Mouse (Mus musculus): ENCODE measurements around the gene Il2ra.

The Il2ra gene

DNA sequence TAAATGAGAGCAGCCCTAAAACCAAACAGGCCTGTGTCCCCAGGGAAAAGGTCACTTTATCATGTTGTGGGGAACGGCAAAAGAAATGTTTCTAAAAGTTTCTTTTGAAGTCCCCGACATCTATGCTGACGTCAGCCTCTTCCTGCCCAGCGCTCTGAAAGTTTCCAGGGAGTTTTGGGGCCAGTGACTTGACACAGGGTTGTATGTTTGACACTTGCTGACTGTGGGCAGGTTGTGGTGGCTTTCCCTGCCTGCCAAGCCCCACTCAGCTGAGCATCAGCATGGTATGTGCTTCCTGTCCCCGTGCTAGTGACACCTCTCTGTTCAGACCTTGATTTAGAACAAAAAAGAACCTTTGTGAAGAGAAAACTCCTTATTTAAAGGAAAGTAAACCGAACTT is 10.7 kb downstream of the Il2ra start:
- no peak for DNase-seq (ENCODE audit: low spot score in 2 of 2)

DNA sequence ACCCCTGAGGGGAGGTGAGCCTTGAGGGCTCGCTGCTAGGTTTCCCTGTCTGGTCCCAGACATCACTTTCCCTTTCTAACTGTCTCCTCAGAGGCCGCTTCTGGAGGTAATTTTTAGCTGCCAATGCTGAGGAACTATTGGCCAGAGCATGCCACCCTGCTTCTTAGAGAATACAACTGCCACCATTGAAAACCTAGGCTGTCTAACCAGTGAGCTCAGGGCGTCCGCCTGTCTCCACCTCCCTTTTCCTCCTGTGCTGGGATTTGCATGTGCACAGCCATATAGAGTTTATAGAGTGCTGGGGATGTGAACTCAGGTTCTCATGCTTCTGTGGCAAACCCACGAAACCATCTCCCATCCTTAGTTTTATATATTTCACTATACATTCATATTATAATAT is 11.2 kb downstream of the Il2ra start:
- no peak for DNase-seq (ENCODE audit: low spot score in 2 of 2)

DNA sequence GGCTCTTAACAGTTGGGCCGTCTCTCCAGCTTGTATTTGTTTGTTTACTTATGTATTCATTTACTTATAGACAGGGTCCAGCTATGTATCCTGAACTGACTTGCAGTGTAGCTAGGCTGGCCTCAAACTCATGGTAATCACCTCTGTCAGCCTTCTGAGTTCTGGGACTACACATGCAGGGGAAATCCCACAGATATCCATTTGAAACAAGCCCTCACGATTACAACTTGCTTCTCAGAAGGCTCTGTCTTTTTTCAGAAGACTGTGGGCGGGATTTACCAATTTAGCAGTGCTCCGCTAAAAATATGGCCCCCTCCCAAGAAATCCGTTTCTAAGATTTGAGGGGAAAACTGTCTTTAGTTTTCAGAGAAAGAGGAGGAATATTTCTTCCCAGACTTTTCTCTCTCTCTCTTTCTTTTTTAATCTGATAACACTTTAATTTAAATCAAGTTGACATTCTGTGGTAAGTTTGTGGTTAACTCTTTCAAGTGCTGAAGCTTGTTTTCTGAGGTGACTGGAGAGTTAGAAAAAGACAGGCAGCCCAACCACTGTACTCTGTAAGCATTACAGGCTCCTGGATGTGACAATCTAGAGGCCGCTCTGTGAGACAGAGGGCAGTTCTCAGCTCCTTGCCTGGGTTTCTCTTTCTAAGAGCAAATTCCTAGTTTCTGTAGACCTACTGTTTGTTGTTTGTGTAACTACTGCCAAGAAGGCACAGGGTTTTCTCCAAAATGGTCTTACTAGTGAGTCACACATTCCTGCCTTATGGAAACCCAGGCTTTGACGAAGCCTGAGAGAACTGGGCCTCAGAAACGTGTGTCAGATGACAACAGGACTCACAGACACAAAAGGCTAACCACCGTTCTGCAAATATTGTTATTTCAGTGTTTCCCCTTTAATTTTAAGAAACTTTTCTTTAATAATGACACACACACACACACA is 12.7 kb downstream of the Il2ra start:
- DNase-seq (ENCODE audit: low spot score in 2 of 2): no peak

DNA sequence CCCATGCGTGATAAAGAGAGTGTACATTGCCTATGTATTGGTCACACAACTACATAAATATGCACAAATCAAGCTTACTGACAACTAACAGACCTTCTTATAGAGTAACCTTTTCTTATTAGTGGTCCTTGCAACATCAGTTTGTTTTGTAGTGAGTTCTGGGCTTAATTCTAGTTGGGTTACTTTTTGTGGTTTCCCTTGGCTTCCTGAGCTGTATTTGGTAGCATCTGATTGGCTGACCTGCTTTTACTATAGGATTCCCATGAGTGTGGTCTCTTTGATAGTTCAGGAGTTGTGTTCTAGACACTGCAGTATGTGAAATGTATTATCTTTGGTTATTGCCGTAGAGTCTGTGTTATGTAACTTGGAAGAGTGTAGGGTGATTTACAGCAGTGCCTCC is 15.0 kb downstream of the Il2ra start:
- no peak for DNase-seq (ENCODE audit: low spot score in 2 of 2)

DNA sequence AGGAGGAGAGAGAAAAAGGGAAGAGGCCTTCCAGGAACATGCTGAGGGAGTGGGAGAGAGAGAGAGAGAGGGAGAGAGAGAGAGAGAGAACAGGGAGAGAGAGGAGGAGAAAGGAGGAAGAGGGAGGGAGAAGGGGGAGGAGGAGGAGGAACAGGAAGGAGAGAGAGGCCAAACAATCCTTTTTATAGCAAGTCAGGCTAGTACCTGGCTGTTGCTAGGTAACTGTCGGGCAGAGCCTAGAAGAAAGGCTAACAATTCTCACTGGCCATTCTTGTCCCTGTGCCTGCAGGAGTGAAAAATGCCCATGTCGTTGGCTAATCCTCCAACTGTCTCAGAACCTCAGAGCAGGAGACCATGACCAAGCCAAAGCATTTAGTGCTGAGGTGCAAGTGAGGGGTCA is 16.7 kb downstream of the Il2ra start:
- DNase-seq (ENCODE audit: low spot score in 2 of 2): no peak

DNA sequence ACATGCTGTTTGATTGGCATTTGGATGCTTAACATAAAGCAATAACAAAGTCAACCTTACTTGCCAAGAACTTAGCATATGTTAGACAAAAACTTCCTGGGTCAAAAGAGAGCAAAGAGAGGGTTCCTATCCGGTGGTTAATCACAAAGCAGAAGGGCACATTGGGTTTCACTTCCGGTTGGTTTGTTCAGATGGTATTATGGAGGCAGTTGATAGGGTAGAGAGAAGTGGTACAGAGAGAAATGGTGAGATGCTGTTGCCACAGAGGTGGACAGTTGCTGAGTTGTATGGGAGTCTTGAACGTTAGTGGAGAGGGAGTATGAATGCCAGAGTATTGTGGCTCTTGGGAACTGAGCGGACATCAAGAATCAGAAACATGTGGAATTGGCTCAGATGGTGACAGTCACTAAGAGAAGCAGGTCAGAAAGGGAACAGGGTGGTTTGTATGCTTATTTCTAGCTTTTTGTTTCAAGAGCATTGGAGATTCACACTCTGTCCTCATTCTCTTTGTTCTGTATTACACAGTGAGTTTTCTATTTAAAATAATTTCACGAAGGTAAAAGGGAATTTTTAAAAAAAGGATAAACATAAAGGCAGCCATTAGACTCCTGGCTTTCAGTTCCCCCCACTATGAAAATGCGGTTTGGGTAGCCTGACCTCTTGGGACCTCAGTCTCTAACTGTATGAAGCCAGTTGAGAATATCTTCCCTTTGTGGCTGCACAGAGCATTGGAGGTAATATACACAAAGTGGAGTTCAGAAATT is 19.7 kb downstream of the Il2ra start:
- no peak for DNase-seq (ENCODE audit: low spot score in 2 of 2)

DNA sequence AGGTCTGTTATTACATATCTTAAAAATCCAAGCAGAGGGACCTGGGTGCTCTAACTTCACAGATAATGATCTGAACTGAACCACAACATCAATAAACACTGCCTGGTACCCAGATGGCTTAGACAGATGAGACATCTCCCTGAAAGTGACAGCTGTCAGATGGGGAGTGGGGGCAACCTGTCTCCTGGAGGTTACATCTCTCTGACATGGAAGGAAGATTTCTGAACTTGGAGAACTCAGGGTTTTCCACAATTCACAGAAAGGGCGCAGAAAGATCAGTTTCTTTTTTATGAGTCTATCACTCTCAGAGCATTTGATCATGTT is 20.3 kb downstream of the Il2ra start:
- no peak for DNase-seq (ENCODE audit: low spot score in 2 of 2)

DNA sequence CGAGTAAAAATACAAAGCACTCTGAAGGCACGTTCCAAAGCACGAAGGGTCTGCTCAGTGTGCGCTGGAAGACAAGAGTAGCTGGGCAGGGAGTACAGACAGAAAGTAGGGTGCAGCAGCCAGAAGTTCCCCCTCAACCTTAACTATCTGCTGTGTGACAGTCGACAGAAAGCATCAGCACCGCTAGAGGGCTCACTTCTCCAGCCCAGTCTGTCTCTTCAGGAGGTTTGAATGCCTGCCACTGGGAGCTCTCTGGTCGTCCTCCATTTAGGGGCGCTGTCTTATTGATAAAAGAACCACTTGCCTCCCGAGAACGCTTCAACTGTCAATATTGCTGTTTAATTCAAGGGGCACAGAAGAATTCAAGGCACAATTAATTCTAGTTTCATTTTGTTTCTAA is 21.4 kb downstream of the Il2ra start:
- peak; percentile 67 to 78 for DNase-seq (ENCODE audit: low spot score in 2 of 2)

DNA sequence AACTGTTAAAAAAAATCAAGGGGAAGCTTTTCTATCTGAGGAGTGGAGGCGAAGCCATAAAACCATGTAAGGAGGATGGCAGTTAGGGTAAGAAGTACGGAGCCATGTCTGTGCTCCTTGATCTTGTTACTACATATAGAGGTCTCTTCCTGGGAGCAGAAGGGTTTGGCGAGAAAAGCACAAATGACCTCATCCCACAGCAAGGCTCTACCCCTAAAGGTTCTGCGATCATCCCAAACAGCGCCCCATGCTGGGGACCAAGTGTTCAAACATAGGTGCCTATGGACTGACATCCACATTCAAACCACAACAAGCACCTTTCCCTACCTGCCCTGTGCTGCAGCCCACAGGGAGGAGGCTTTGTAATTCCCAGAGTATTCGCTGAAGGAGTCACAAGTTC is 21.8 kb downstream of the Il2ra start:
- DNase-seq (ENCODE audit: low spot score in 2 of 2): peak in 1 of 2 experiments; percentile 35

DNA sequence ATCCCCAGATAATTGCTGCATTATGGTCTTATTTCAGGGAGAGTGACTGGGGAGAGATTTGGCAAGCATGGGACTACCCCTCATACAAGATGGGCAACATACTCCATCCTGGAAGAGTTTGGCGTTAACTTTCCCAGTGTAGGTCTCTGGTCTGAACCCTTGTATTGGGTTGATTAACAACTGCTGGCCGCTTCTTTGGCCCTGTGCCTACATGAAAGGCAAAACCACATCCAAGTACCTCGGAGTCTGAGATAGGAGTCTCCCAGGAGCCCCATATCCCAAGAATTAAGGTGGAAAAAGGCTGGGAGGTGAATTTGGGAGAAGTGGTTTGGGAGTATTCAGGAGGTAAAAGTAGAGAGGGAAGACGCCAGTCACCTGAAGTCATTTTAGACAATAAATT is 22.2 kb downstream of the Il2ra start:
- DNase-seq (ENCODE audit: low spot score in 2 of 2): no peak

DNA sequence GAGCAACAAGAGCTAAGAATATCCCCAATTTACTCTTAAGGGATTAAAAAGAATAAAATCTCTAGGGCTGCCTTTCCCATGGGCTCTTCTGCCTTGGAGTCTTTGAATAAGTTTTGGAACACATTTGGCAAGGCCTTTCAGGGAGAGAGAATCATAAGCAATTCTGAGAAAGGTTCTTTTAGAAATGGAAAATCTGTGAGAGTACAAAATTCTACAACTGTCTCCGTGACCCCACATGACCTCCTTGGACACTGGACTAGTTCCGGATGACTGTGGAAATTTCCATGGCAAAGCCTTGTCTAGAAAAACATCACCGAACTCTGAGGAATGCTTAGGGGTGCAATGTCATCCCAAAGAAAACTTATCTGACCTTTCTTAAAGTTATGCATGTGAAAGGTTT is 22.7 kb downstream of the Il2ra start:
- DNase-seq (ENCODE audit: low spot score in 2 of 2): no peak

DNA sequence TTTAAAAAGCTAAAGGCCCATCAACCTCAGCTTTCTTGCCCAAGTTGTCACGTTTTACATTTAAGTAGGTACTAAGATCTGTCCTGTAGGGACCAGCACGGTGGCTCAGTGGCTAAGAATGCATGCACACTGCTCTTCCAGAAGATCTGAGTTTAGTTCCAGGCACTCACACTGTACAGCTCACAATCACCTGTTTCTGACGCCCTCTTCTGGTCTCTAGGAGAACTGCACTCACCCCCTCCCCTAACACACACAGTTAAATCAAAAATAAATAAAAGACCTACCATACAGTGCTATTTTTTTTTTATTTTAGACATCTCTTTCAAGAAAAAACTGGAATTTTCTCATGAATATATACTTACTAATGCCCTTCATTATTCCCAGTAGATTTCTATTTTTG is 29.5 kb downstream of the Il2ra start:
- no peak for DNase-seq (ENCODE audit: low spot score in 2 of 2)

DNA sequence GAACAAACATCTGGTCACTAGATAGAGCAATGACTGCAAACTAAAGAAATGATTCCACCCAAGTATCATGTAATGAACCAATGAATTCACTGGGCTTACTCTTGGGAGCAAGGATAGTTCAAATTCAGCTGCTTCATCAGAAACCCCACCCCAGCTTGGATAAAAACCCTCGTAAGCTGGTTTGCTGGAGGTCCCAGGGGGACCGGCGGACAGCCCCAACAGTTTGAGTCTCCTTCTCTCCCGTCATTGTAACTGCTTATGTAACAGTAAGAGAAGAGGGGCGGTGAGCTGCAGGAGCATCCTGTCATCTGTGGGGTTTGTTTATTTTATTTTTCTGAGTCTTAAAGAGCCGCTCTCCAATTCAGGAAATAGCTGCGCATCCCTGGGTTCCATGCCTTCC is 37.0 kb downstream of the Il2ra start:
- DNase-seq (ENCODE audit: low spot score in 2 of 2): no peak

DNA sequence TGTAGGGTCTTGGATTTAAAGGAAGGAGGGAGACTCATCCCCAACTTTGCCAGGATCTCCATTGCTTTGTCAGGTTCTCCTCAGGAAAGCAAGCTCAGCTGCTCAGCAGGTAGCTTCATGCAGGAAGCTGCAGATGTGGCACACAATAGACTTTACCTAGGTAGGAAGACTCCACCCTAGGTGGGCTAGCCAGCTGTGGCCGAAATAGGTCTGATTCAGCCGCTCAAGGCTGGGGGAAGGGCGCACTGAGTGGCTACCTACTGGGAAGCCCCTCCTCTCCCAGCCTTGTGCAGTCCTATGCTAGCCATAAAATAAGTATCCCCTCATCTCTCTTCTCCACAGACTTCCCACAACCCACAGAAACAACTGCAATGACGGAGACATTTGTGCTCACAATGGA is 40.1 kb downstream of the Il2ra start:
- DNase-seq (ENCODE audit: low spot score in 2 of 2): no peak

DNA sequence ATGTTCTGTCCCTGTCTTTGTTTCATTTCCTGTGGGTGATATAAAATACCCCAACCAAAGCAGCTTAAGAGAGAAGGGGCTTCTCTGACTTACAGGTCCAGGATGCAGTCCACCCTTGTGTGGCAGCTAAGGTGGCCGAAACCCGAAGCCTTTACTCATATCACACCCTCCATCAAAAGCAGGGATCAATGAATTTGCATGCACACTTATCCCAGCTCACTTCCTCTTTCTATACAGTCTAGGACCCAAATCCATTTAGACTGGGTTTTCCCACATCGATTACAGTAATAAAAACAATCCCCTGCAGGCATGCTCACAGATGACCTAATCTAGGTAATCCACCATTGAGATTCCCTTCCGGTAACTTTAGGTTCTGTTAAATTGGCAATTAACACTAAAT is 43.9 kb downstream of the Il2ra start:
- no peak for DNase-seq (ENCODE audit: low spot score in 2 of 2)

DNA sequence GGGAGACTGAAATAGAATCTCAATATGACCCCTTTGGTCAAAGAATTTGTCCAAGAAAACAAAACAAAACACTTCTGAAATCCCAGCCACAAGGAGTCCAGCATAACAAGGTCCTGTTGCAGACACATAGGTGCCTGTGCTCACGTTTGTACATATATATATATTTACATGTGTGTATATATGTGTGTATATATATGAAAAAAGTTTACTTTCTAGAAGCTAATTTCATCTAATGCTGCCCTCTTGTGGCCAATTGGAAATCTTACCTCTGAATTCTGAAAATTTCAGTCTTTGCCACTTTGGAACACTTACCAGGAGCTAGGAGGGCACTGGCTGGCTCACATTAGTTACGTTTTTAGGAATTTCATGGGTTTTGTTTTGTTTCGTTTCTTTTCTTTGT is 44.8 kb downstream of the Il2ra start:
- DNase-seq (ENCODE audit: low spot score in 2 of 2): no peak

DNA sequence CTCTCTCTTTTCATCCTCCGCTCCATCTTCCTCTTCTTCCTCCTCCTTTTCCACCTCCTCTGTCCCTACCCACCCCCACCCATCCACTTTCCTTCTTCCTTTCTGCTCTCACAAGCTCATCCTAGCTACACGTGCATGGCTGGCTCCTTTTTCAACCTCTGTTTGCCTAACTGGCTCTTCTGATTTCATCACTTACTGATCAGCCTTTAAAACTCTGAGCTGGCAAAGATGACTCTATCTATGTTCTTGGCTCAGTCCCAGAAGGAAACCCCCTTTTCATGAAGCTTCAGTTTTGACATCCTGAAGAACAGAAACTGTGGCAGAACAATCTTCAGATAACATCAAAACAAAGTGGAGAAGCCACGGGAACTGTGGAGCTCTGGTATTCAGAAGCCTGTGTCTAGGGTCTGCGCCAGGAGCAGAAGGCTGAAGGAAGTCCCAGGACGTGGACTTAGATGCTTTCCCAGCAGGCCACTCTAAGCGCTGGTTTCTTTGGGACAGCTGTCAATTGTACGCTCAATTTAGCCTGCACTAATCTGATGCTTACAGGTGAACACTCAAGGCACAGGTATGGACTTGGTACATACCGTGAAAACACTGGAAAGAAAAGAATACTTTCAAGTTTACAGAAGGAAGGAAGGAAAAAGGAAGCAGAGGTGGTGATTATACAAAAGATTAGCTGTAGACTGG is 47.7 kb downstream of the Il2ra start:
- DNase-seq (ENCODE audit: low spot score in 2 of 2): no peak

DNA sequence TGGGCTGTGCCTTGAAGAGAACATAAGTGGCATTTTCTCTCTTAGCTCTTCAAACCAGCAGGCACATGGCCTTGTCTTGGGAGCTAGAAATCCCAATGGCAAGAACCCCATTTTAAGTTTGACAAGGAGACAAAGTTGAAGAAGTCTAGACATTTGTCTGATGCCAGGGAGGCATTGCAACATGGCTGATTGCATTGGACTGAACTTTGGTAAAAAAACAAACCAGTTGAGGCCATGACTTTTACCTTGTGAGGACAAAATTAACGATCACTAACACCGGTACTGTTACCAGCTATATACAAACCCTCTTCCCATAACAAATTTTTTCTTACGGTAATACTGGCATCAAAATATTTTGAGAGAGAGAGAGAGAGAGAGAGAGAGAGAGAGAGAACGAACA is 50.7 kb downstream of the Il2ra start:
- no peak for DNase-seq (ENCODE audit: low spot score in 2 of 2)

DNA sequence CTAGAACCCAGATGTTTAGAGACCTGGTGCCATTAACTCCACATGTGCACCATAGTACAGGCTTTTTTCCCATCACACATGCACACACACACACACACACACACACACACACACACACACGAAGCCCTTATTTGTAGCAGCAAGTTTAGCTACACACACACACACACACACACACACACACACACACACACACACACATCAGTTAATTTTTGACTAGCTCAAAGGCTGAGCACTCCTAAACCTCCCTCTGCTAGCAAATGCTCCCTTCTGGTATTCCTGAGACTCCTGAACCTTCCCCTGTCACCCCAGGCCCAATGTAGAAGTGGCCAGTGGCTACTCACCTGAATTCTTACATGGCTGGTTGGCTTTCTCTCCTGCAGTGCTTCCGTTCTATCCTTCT is 51.5 kb downstream of the Il2ra start:
- no peak for DNase-seq (ENCODE audit: low spot score in 2 of 2)

DNA sequence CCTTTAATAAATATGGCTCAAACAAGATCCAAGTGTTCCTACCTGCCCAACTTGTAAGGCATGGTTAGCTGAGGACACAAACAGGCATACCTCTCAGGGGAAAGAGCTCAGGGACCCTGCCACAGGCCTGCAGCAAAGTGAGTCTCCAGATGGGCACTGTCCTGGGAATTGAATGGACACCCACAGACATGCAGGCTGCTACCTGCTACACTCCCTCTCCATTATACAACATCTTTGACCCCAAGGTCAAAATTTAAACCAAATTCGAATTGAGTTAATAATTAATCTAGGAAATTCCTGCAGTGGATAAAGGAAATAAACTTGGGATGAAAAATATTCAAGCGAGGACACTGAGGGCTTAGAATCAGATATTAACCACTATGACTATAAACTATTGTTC is 53.3 kb downstream of the Il2ra start:
- DNase-seq (ENCODE audit: low spot score in 2 of 2): no peak

DNA sequence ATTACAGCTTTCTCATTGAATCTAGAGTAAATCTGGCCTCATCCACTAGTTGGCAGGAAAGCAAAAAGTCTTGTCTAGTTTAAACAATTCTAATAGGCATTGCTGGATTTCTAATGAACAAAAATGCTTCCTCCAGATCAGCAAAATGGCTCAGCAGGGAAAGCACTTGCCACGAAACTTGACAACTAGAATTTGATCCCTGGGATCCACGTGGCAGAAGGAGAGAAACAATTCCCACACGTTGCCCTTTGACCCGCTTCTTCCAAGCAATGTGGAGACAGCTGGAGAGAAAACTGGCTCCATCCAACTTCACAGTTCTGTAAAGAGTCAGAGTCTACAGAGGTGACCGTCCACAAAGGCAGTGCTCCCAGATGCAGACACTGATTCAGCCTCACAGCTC is 56.4 kb downstream of the Il2ra start:
- DNase-seq (ENCODE audit: low spot score in 2 of 2): no peak

DNA sequence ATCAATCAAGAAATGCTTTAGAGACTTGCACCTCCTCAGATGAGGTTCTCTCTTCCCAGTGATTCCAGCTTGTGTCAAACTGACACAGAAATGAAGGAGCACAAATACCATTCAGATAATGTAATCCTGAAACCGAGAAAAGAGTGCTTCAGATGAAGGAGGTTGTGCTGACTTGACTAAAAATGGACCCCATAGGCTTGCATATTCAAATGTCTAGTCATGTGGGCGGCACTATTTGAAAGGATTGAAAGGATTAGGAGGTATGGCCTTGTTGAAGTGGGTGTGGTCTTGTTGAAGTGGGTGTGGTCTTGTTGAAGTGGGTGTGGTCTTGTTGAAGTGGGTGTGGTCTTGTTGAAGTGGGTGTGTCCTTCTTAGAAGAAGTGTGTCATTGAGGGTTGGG is 57.3 kb downstream of the Il2ra start:
- DNase-seq (ENCODE audit: low spot score in 2 of 2): no peak

Data from cerebellum, postnatal 4 days (tissue).